Mouse (Mus musculus): Measurements from ENCODE around the gene Erlec1.

DNA sequence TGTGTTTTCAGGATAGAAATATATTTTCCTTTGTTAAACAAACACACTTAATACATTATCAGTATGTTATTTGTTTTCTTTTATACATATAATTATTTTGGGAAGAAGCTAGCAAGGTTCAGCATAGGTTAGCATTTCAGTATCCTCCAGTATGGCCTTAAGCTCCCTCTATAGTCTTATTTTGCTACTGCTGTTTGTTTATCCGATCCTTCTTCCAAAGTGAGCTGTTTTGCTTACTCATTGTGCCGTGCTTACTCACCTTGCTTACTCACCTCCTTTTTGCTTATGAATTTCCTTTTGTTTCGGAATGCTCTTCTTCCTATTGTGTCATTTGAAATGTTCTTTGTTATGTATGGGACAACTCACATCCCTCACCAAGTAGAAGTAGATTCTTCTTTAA, 42.5 kb upstream of the Erlec1 start:
- TF ChIP-seq CTCF (IDR thresholded peaks at IDR 0.05; ENCODE audit: extremely low read depth, insufficient read depth, insufficient read length, insufficient replicate concordance) (no peak), POLR2A (IDR thresholded peaks at IDR 0.05; ENCODE audit: low read depth, low read length) (no peak)

All from spleen, adult 2 months (tissue).